Mouse (Mus musculus): Measurements from ENCODE around the gene Vipas39. TPM values are rescaled to one million over a fixed set of nuclear protein-coding genes. Genes with fewer than 3 reads are reported as not detected.
A peak's percentile ranks its signal among the peaks of the same experiment; 100 is the strongest.

Vipas39 gene
- total and polyA plus RNA-seq, 2 experiments from 2014 or later = 31.4 to 40.4 TPM

GRCm38 (mm10) chr12:87284726-87285125 is 18.7 kb upstream of the Vipas39 start:
- peaks cover 3% of the 10 kb centered on the region; the same call in 1 of the 2 replicates for H3K9me3 ChIP-seq (replicated peaks; ENCODE audit: control insufficient read depth, low read length)
- no peaks in the 10 kb centered on the region for H3K36me3 ChIP-seq (replicated peaks; ENCODE audit: control insufficient read depth, insufficient read depth, low read length)
- H3K27ac ChIP-seq (ENCODE audit: low read depth) = no peak overlapping the region
- no peaks in the 10 kb centered on the region for H3K4me1 ChIP-seq (ENCODE audit: control insufficient read depth, insufficient read depth)
- no peak overlapping the region for H3K9ac ChIP-seq (replicated peaks; ENCODE audit: low read depth, low read length)
- ATAC-seq (ENCODE audit: insufficient read depth, low read depth) (no peak), DNase-seq (ENCODE audit: low spot score) (no peak)
- no peak for TF ChIP-seq EP300 (IDR thresholded peaks at IDR 0.05; ENCODE audit: low read depth)
- no peak for TF ChIP-seq CTCF (IDR thresholded peaks at IDR 0.05; ENCODE audit: low read depth)
- 87% methylated on average over 5 of the region's 5 CpGs for WGBS
- H3K4me3 ChIP-seq (ENCODE audit: low read depth, low read length) = no peak overlapping the region
- H3K27me3 ChIP-seq (ENCODE audit: control insufficient read depth, insufficient read depth, low read length) = no peaks in the 10 kb centered on the region
- H3K4me2 ChIP-seq (ENCODE audit: low read depth, low read length) = no peak overlapping the region

- no peak overlapping the region for H3K4me2 ChIP-seq (ENCODE audit: low read depth, low read length)
- 71% methylated on average over 4 of the region's 4 CpGs for WGBS
- DNase-seq (ENCODE audit: low spot score) (no peak), ATAC-seq (ENCODE audit: insufficient read depth, low read depth) (no peak)
- H3K4me3 ChIP-seq (ENCODE audit: low read depth, low read length) = no peak overlapping the region
- TF ChIP-seq EP300 (IDR thresholded peaks at IDR 0.05; ENCODE audit: low read depth) = no peak
- TF ChIP-seq CTCF (IDR thresholded peaks at IDR 0.05; ENCODE audit: low read depth) = no peak
- H3K4me1 ChIP-seq (ENCODE audit: control insufficient read depth, insufficient read depth) = 0 out of 2 replicates have a peak, but pooled peaks cover under 1% of the 10 kb centered on the region
- peaks cover 3% of the 10 kb centered on the region; the same call in 1 of the 2 replicates for H3K9me3 ChIP-seq (replicated peaks; ENCODE audit: control insufficient read depth, low read length)
- no peaks in the 10 kb centered on the region for H3K36me3 ChIP-seq (replicated peaks; ENCODE audit: control insufficient read depth, insufficient read depth, low read length)
- no peak overlapping the region for H3K9ac ChIP-seq (replicated peaks; ENCODE audit: low read depth, low read length)
- no peaks in the 10 kb centered on the region for H3K27me3 ChIP-seq (ENCODE audit: control insufficient read depth, insufficient read depth, low read length)
- no peak overlapping the region for H3K27ac ChIP-seq (ENCODE audit: low read depth)
Measured at GRCm38 (mm10) chr12:87284268-87284667, 18.2 kb upstream of the Vipas39 start.

DNA sequence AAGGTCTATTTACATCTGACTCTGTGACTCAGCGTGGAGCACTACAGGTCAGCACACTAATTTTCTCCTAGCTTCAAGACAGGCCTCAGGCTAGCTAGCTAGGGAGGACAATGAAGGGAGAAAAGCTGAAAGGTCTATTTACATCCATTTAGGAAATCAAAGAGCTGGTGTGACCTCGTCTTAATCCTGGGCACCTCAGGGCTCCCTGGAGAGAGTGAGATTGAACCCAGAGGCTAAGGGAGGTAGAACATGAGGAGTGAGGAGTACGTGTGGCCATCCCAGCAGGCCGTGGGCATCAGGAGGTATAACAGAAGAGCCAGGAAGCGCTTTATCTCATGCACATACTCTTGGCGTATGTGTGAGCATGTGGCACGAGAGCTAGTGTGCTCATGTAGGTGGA is 17.6 kb upstream of the Vipas39 start:
- H3K27ac ChIP-seq (ENCODE audit: low read depth) = no peak overlapping the region
- H3K4me3 ChIP-seq (ENCODE audit: low read depth, low read length) = no peak overlapping the region
- 79% methylated on average over 7 of the region's 7 CpGs for WGBS
- H3K9me3 ChIP-seq (replicated peaks; ENCODE audit: control insufficient read depth, low read length) = peaks cover 3% of the 10 kb centered on the region; the same call in 1 of the 2 replicates
- 0 out of 2 replicates have a peak, but pooled peaks cover 6% of the 10 kb centered on the region for H3K4me1 ChIP-seq (ENCODE audit: control insufficient read depth, insufficient read depth)
- H3K27me3 ChIP-seq (ENCODE audit: control insufficient read depth, insufficient read depth, low read length) = no peaks in the 10 kb centered on the region
- ATAC-seq (ENCODE audit: insufficient read depth, low read depth) = no peak
- H3K9ac ChIP-seq (replicated peaks; ENCODE audit: low read depth, low read length) = no peak overlapping the region
- TF ChIP-seq CTCF (IDR thresholded peaks at IDR 0.05; ENCODE audit: low read depth) = no peak
- no peak for TF ChIP-seq EP300 (IDR thresholded peaks at IDR 0.05; ENCODE audit: low read depth)
- no peak for DNase-seq (ENCODE audit: low spot score)
- H3K36me3 ChIP-seq (replicated peaks; ENCODE audit: control insufficient read depth, insufficient read depth, low read length) = no peaks in the 10 kb centered on the region
- H3K4me2 ChIP-seq (ENCODE audit: low read depth, low read length) = no peak overlapping the region

DNA sequence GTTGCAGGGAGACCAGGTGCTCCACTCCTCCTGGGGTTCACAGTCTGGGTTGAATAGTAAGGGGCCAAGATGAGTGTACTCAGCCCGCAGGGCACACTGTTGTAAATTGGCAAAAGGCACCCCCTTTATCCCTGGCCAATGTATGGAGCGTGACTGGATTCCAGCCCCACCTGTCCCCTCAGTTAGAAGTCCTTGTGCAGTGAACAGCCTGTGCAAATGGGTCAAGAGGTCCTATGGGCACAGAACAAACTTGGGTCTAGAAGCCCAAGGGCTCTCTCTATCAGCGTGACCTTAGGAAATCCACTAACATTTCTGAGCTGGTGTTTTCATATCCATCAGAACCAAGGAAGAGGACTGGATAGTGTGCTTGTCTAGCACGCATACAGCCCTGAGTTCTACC is 16.7 kb upstream of the Vipas39 start:
- no peak overlapping the region for H3K4me2 ChIP-seq (ENCODE audit: low read depth, low read length)
- H3K4me3 ChIP-seq (ENCODE audit: low read depth, low read length) = no peak overlapping the region
- ATAC-seq (ENCODE audit: insufficient read depth, low read depth) = no peak
- TF ChIP-seq EP300 (IDR thresholded peaks at IDR 0.05; ENCODE audit: low read depth) (no peak), CTCF (IDR thresholded peaks at IDR 0.05; ENCODE audit: low read depth) (no peak)
- WGBS = 91% methylated on average over 4 of the region's 4 CpGs
- peaks cover under 1% of the 10 kb centered on the region; the same call in 1 of the 2 replicates for H3K9me3 ChIP-seq (replicated peaks; ENCODE audit: control insufficient read depth, low read length)
- H3K27ac ChIP-seq (ENCODE audit: low read depth) = no peak overlapping the region
- no peaks in the 10 kb centered on the region for H3K36me3 ChIP-seq (replicated peaks; ENCODE audit: control insufficient read depth, insufficient read depth, low read length)
- H3K9ac ChIP-seq (replicated peaks; ENCODE audit: low read depth, low read length) = no peak overlapping the region
- no peak for DNase-seq (ENCODE audit: low spot score)
- H3K4me1 ChIP-seq (ENCODE audit: control insufficient read depth, insufficient read depth) = 0 out of 2 replicates have a peak, but pooled peaks cover 10% of the 10 kb centered on the region
- H3K27me3 ChIP-seq (ENCODE audit: control insufficient read depth, insufficient read depth, low read length) = no peaks in the 10 kb centered on the region

DNA sequence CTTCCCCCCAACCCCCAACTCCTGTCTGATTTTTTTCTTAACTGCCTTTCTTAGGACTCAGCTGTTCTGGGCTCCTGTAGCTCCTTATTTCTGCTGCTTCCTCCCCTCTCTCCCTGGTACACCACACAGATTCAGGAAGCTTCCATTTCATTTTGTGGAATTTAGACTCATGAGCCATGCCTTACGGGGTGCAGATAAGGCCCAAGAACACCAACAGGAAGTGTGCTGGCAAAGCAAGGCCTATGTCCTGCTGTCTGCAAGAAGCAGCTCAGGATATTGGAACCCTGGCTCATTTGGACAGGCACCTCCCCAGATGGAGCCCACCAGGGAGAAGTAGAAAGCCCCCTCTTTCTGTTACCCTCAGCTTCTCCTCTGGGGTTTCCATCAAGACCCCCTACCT is 15.7 kb upstream of the Vipas39 start:
- 0 out of 2 replicates have a peak, but pooled peaks cover 10% of the 10 kb centered on the region for H3K4me1 ChIP-seq (ENCODE audit: control insufficient read depth, insufficient read depth)
- H3K4me3 ChIP-seq (ENCODE audit: low read depth, low read length) = no peak overlapping the region
- H3K9me3 ChIP-seq (replicated peaks; ENCODE audit: control insufficient read depth, low read length) = no peaks in the 10 kb centered on the region
- TF ChIP-seq CTCF (IDR thresholded peaks at IDR 0.05; ENCODE audit: low read depth) = no peak
- TF ChIP-seq EP300 (IDR thresholded peaks at IDR 0.05; ENCODE audit: low read depth) = no peak
- no peak overlapping the region for H3K9ac ChIP-seq (replicated peaks; ENCODE audit: low read depth, low read length)
- ATAC-seq (ENCODE audit: insufficient read depth, low read depth) (no peak), DNase-seq (ENCODE audit: low spot score) (no peak)
- H3K27me3 ChIP-seq (ENCODE audit: control insufficient read depth, insufficient read depth, low read length) = no peaks in the 10 kb centered on the region
- 54% methylated on average over 1 of the region's 1 CpGs for WGBS
- no peak overlapping the region for H3K27ac ChIP-seq (ENCODE audit: low read depth)
- no peak overlapping the region for H3K4me2 ChIP-seq (ENCODE audit: low read depth, low read length)
- H3K36me3 ChIP-seq (replicated peaks; ENCODE audit: control insufficient read depth, insufficient read depth, low read length) = no peaks in the 10 kb centered on the region

- no peak for ATAC-seq (ENCODE audit: insufficient read depth, low read depth)
- no peak for DNase-seq (ENCODE audit: low spot score)
- H3K4me2 ChIP-seq (ENCODE audit: low read depth, low read length) = no peak overlapping the region
Measured at GRCm38 (mm10) chr12:87279879-87280278, 13.8 kb upstream of the Vipas39 start.

More at GRCm38 (mm10) chr12:87279879-87280278, 13.8 kb upstream of the Vipas39 start:
- Histone ChIP-seq H3K9ac (replicated peaks; ENCODE audit: low read depth, low read length) (no peak overlapping the region), H3K4me1 (ENCODE audit: control insufficient read depth, insufficient read depth) (0 out of 2 replicates have a peak, but pooled peaks cover 10% of the 10 kb centered on the region), H3K27me3 (ENCODE audit: control insufficient read depth, insufficient read depth, low read length) (no peaks in the 10 kb centered on the region), H3K9me3 (replicated peaks; ENCODE audit: control insufficient read depth, low read length) (no peaks in the 10 kb centered on the region), H3K4me3 (ENCODE audit: low read depth, low read length) (no peak overlapping the region), H3K36me3 (replicated peaks; ENCODE audit: control insufficient read depth, insufficient read depth, low read length) (peaks cover 10% of the 10 kb centered on the region), H3K27ac (ENCODE audit: low read depth) (no peak overlapping the region)
- TF ChIP-seq CTCF (IDR thresholded peaks at IDR 0.05; ENCODE audit: low read depth) (peak; percentile 10; the same call in 1 of the 2 replicates), EP300 (IDR thresholded peaks at IDR 0.05; ENCODE audit: low read depth) (no peak)
- WGBS = 46% methylated on average over 14 of the region's 14 CpGs
